Comparison of ENCODE assay signal across 8 mouse cellular contexts in genomic region chr1:86523776-86524618, GRCm38 (mm10). TPM values are rescaled to one million over a fixed set of nuclear protein-coding genes. Genes with fewer than 3 reads are reported as not detected.
DNase-seq lines count a peak whose midpoint lies in the region; ATAC-seq lines count a peak whose summit lies in the region.

No protein-coding gene starts in this region.

- 91% methylated on average over 8 of the region's 8 CpGs for WGBS in kidney, embryonic 14.5 days
- 89% methylated on average over 8 of the region's 8 CpGs for WGBS in hindbrain, embryonic 12.5 days
- 88% methylated on average over 8 of the region's 8 CpGs for WGBS in midbrain, embryonic 13.5 days

- H3K36me3 ChIP-seq in kidney, embryonic 14.5 days (ENCODE audit: control insufficient read depth, insufficient read depth, low read length), result peaks cover 7% of the 10 kb centered on the region
- H3K36me3 ChIP-seq in hindbrain, embryonic 12.5 days, result 0 out of 2 replicates have a peak, but pooled peaks cover 2% of the 10 kb centered on the region
- peaks cover 5% of the 10 kb centered on the region for H3K36me3 ChIP-seq in midbrain, embryonic 13.5 days

- H3K27ac ChIP-seq in kidney, embryonic 14.5 days (ENCODE audit: low read depth, low read length), result peak overlapping the region; percentile 95
- H3K27ac ChIP-seq in brown adipose tissue, adult 24 weeks (replicated peaks; ENCODE audit: low read depth, low read length), result peak overlapping the region; percentile 88; the same call in 1 of the 2 replicates
- peak overlapping the region; percentile 100 for H3K27ac ChIP-seq in hindbrain, embryonic 12.5 days
- peak overlapping the region; percentile 100 for H3K27ac ChIP-seq in midbrain, embryonic 13.5 days

- no peaks in the 10 kb centered on the region for H3K9me3 ChIP-seq in kidney, embryonic 14.5 days (ENCODE audit: control insufficient read depth, low read length)
- H3K9me3 ChIP-seq in hindbrain, embryonic 12.5 days (replicated peaks), result no peaks in the 10 kb centered on the region
- no peaks in the 10 kb centered on the region for H3K9me3 ChIP-seq in midbrain, embryonic 13.5 days

- no peak for ATAC-seq in kidney, embryonic 14.5 days (ENCODE audit: low FRiP score, low TSS enrichment)
- ATAC-seq in hindbrain, embryonic 12.5 days (ENCODE audit: low FRiP score), result no peak
- ATAC-seq in midbrain, embryonic 13.5 days, result no peak

- peak overlapping the region; percentile 30; the same call in 1 of the 2 replicates for H3K4me3 ChIP-seq in kidney, embryonic 14.5 days (ENCODE audit: low read length)
- H3K4me3 ChIP-seq in brown adipose tissue, adult 24 weeks (ENCODE audit: insufficient read depth, low read depth, low read length), result peak overlapping the region; percentile 39; the same call in 1 of the 2 replicates
- no peak overlapping the region for H3K4me3 ChIP-seq in hindbrain, embryonic 12.5 days
- peak overlapping the region; percentile 100; the same call in 1 of the 2 replicates for H3K4me3 ChIP-seq in midbrain, embryonic 13.5 days (replicated peaks)

- no peak for DNase-seq in kidney, adult 9 months
- DNase-seq in adrenal gland, postnatal 25 days, result no peak
- DNase-seq in right cerebral cortex, postnatal 36 days (ENCODE audit: low spot score in 2 of 2), result no peak
- DNase-seq in urinary bladder, postnatal 14 days (ENCODE audit: low spot score), result no peak

- H3K4me2 ChIP-seq in kidney, embryonic 14.5 days (replicated peaks; ENCODE audit: low read depth, low read length), result peak overlapping the region; percentile 47; the same call in 1 of the 2 replicates
- peak overlapping the region; percentile 93 for H3K4me2 ChIP-seq in hindbrain, embryonic 12.5 days (replicated peaks)
- H3K4me2 ChIP-seq in midbrain, embryonic 13.5 days (replicated peaks), result peak overlapping the region; percentile 84

- peaks cover 12% of the 10 kb centered on the region; the same call in 1 of the 2 replicates for H3K4me1 ChIP-seq in kidney, embryonic 14.5 days (ENCODE audit: control insufficient read depth, insufficient read depth, low read length)
- no peaks in the 10 kb centered on the region for H3K4me1 ChIP-seq in brown adipose tissue, adult 24 weeks (ENCODE audit: control insufficient read depth, insufficient read depth, insufficient read length, low read length)
- H3K4me1 ChIP-seq in hindbrain, embryonic 12.5 days, result peaks cover 20% of the 10 kb centered on the region
- H3K4me1 ChIP-seq in midbrain, embryonic 13.5 days (replicated peaks), result peaks cover 27% of the 10 kb centered on the region

- no peaks in the 10 kb centered on the region for H3K27me3 ChIP-seq in kidney, embryonic 14.5 days (ENCODE audit: control insufficient read depth, insufficient read depth, low read length)
- no peaks in the 10 kb centered on the region for H3K27me3 ChIP-seq in hindbrain, embryonic 12.5 days
- H3K27me3 ChIP-seq in midbrain, embryonic 13.5 days, result no peaks in the 10 kb centered on the region

- H3K9ac ChIP-seq in kidney, embryonic 14.5 days (ENCODE audit: low read depth, low read length), result peak overlapping the region; percentile 70
- peak overlapping the region; percentile 61 for H3K9ac ChIP-seq in hindbrain, embryonic 12.5 days
- H3K9ac ChIP-seq in midbrain, embryonic 13.5 days (replicated peaks), result peak overlapping the region; percentile 77

RNA-seq across cellular contexts. Expression of gene Ptma, which starts 2.5 kb away (rescaled TPM):
- polyA plus RNA-seq in kidney, embryonic 14.5 days (2014; fragmentation: Nextera tagmentation; extraction: Ambion mirVana), result 3,750 and 4,450 TPM in 2 replicates
- 280 and 322 TPM in 2 replicates for polyA plus RNA-seq in brown adipose tissue, adult 24 weeks (2012; ENCODE audit: insufficient read depth, insufficient read length, missing spikeins)
- polyA plus RNA-seq in hindbrain, embryonic 12.5 days (2016; fragmentation: Nextera tagmentation; extraction: Ambion mirVana), result 2,735 and 2,863 TPM in 2 replicates
- 2,381 and 2,469 TPM in 2 replicates for polyA plus RNA-seq in midbrain, embryonic 13.5 days (2015; fragmentation: Nextera tagmentation; extraction: Ambion mirVana)
- 556 and 574 TPM in 2 replicates for total RNA-seq in adrenal gland, postnatal 25 days (2021)

RNA-seq across cellular contexts. Expression of gene Pde6d, which starts 58.4 kb away (rescaled TPM):
- 65.5 and 71.7 TPM in 2 replicates for polyA plus RNA-seq in kidney, embryonic 14.5 days (2014; fragmentation: Nextera tagmentation; extraction: Ambion mirVana)
- 21.7 and 24.3 TPM in 2 replicates for polyA plus RNA-seq in brown adipose tissue, adult 24 weeks (2012; ENCODE audit: insufficient read depth, insufficient read length, missing spikeins)
- 93.7 and 100 TPM in 2 replicates for polyA plus RNA-seq in hindbrain, embryonic 12.5 days (2016; fragmentation: Nextera tagmentation; extraction: Ambion mirVana)
- 86.6 and 90.2 TPM in 2 replicates for polyA plus RNA-seq in midbrain, embryonic 13.5 days (2015; fragmentation: Nextera tagmentation; extraction: Ambion mirVana)
- 29.9 and 36.9 TPM in 2 replicates for total RNA-seq in adrenal gland, postnatal 25 days (2021)

RNA-seq across cellular contexts. Expression of gene Cops7b, which starts 58.7 kb away (rescaled TPM):
- polyA plus RNA-seq in kidney, embryonic 14.5 days (2014; fragmentation: Nextera tagmentation; extraction: Ambion mirVana), result 40.4 and 45.4 TPM in 2 replicates
- 6.2 and 7.7 TPM in 2 replicates for polyA plus RNA-seq in brown adipose tissue, adult 24 weeks (2012; ENCODE audit: insufficient read depth, insufficient read length, missing spikeins)
- 60.2 and 60.6 TPM in 2 replicates for polyA plus RNA-seq in hindbrain, embryonic 12.5 days (2016; fragmentation: Nextera tagmentation; extraction: Ambion mirVana)
- 67.0 and 70.2 TPM in 2 replicates for polyA plus RNA-seq in midbrain, embryonic 13.5 days (2015; fragmentation: Nextera tagmentation; extraction: Ambion mirVana)
- total RNA-seq in adrenal gland, postnatal 25 days (2021), result 16.8 and 18.0 TPM in 2 replicates
